Mouse (Mus musculus) lung, postnatal 10 days (tissue): ENCODE measurements around the gene Cyfip2.
A peak's percentile ranks its signal among the peaks of the same experiment; 100 is the strongest.

Experiments used
- DNase-seq: peaks from one replicate; pipeline ENCODE4 v3.0.0; 2021

Gene Cyfip2

GRCm38 (mm10) chr11:46312523-46313035 lies at the start of gene Cyfip2:
TSS of gene Cyfip2 (minus strand) at chr11:46312859.
- DNase-seq: no peak

DNA sequence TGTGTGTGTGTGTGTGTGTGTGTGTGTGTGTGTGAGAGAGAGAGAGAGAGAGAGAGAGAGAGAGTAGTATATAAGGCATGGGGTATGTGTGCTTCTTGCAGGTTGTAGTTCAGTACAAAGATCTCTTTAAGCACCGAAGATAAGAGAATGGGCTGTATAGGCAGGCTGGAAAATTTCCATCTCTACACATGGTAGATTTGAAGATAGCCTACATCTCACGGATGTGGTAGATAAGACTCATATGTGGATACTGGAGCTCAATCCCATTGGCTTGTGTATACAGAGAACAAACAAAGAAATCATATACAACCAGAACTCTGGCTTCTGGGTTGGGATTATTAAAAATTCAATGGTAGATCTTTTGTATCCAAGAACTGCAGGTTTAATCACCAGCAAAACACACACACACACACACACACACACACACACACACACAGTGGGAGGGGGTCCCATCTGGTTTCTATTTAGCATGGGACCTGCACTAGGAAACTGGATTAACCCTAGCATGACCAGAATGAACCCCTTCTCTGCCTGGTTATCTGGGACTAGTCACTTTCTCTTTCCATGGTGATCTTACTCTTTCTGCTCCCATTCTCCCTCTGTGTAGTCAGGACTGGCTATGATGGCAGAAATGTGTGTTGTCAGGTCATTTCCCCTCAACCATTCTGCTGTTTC lies 48.5 kb upstream of the Cyfip2 start:
- no peak for DNase-seq

DNA sequence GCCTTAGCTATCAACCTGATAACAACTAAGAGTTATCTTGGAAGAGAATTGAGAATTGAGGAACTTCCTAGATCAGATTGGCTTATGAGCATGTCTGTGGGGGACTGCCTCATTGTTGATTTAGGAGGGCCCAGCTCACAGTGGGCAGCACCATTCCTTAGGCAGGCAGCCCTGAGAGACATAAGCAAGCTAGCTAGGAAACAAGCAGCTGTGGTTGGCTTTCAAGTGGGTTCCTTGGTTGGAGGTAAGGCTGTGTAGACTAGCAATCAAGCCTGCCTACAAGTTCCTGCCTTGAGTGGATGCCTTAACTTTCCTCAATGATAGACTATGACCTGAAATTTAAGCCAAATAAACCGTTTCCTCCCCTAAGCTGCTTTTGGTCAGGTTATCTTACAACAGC lies 45.7 kb upstream of the Cyfip2 start:
- no peak for DNase-seq

GRCm38 (mm10) chr11:46349681-46350410 lies 37.2 kb upstream of the Cyfip2 start:
- no peak for DNase-seq

- DNase-seq: no peak
These were observed 35.8 kb upstream of the Cyfip2 start for GRCm38 (mm10) chr11:46348416-46348815.

- DNase-seq: no peak
These were observed 35.1 kb upstream of the Cyfip2 start for GRCm38 (mm10) chr11:46347756-46348155.

DNA sequence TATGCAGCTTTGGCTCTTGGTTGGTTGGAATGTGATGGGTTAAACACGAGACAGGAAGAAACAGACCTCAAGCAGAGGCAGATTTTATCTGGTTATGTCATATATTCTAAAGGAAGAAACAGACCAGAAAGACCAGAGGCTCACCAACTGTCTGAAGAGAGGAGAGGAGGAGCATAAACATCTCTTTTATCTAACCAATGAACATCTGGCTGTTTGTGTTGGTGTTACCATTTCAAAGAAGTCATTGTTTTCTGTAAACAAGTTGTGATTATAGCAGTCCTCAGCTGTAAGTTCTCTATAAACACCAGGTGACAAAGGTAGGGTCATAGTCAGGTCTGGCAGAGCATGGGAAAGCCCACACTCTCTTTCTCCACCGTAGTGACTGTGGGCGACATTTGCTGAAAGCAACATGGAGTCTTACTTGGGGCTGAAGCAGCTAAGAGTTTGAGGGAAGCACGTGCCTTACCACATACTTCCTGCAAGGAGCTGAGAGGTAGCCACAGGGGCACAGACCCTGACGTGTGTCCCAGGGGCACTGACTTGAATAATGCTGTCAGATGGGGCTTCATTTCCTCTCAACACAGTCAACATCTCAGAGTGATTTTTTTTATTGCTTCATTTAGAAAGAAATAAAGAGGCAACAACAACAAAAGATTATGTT lies 31.4 kb upstream of the Cyfip2 start:
- DNase-seq: no peak

DNA sequence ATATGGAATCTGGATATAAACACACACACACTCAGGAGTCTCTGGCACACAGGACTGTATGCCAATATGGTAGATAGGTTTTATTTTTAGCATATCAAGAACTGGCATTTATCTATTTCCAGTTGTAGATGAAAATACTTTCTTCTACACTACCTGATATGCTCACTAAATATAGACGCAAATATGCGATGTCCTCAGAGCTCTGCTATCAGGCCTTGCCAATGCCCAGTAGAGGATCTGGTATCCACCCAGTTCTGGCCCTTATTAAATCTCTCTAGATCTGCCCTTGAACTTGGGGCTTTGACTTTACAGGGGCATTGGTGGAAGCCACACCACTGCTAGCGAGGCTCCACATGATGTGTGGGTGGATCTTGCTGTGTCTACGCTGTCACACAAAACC lies 29.3 kb upstream of the Cyfip2 start:
- DNase-seq: no peak

GRCm38 (mm10) chr11:46336020-46336419 lies 23.4 kb upstream of the Cyfip2 start:
- DNase-seq: no peak

GRCm38 (mm10) chr11:46332217-46332616 lies 19.6 kb upstream of the Cyfip2 start:
- DNase-seq: no peak

DNA sequence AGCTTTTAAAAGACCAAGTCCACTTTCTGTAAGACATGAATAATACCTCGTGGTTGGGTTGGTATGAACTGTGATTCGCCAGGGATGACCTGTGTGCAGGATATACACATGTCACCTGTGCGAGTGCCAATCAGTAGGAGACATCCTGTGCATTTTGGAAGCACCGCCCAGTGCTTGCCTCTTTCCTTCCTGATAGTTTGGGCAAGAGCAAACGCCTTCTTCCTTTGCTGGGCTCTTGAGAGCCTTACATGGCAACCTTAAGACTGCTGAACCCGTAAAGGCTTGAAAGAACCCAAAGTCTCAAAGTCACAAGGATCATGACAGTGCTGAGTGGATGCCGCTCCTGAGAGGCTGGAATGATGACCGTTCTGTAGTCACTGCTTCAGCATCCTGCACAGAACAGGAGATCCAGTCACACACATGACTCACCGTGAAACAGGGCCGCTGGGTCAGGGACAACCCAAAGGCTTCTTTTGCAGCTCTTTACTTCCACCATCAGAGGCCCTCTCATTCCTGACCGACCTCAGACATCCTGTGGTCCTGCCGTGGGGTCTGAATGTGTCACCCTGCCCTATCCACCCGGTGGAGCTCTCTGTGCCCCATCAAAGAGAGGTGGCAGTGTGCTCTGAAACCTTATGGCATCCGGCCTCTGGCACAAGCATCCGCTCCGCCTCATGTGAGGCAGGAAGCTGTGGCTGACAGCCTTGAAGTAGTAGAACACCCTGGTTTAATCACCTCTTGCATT lies 13.8 kb upstream of the Cyfip2 start:
- no peak for DNase-seq

- no peak for DNase-seq
These were observed 8.9 kb upstream of the Cyfip2 start for GRCm38 (mm10) chr11:46321559-46321958.

GRCm38 (mm10) chr11:46314534-46314933 lies 1.9 kb upstream of the Cyfip2 start:
- peak; percentile 25 for DNase-seq

DNA sequence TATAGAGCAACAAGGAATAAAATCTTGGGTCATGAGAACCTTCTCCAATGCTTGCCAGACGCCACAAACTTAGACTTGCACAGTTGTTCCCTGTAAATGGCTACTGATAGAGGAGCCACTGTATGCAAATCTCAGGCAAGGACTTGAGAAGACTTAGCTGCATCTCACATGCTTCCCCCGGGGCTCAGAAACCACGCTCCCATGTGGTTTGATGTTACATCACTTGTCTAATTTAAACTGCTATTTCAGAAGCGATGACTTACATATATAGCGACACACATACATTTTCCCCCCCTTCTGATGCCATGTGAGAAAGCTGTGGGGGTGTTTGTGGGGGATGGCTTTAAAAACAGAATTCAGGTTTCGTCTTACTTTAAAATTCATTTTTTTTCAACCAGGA lies 1.2 kb upstream of the Cyfip2 start:
- no peak for DNase-seq

DNA sequence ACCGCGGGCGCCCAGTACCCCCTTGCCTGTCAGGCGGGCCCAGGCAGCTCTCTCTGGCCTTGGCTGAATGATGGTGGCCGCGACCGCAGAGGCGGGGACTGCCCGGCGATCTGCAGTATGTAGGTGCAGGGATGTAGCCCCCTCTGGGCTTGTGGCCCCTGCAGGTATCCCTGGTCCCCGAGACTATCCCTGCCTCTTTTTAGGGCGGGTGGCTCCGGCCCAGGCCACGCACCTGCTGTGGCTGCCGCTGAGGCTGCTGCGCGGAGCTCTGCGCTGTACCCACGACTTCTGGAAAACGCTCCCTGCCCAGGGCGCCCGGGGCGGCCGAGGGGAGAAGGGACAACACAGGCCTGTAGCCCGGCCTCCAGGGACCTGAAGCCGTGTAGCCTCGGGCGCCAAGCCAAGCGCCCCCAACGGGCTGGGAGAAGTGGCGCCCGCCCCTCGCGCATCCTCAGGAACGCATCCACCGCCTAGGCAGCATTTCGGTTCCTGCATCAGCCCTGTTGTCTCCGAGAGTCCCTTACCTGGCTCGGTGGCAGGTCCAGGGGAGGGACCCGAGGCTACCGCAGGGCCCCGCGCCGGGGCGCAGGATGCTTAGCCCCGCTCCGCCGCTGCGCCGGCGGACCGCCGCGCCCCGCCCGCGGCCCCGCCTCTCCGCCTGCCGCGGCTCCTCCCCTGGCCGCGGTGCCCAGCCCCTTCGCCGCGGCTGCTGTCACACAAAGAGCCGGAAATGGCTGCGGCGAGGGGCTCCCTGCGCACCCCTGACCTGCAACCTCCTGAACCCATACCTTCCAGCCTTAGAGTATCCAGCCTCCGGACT lies 746 bp downstream of the Cyfip2 start:
- peak; percentile 28 for DNase-seq

GRCm38 (mm10) chr11:46311181-46311702 lies 1.4 kb downstream of the Cyfip2 start:
- DNase-seq: peak; percentile 26

GRCm38 (mm10) chr11:46310647-46311063 lies 2.0 kb downstream of the Cyfip2 start:
- DNase-seq: no peak

GRCm38 (mm10) chr11:46309808-46310555 lies 2.7 kb downstream of the Cyfip2 start:
- no peak for DNase-seq

DNA sequence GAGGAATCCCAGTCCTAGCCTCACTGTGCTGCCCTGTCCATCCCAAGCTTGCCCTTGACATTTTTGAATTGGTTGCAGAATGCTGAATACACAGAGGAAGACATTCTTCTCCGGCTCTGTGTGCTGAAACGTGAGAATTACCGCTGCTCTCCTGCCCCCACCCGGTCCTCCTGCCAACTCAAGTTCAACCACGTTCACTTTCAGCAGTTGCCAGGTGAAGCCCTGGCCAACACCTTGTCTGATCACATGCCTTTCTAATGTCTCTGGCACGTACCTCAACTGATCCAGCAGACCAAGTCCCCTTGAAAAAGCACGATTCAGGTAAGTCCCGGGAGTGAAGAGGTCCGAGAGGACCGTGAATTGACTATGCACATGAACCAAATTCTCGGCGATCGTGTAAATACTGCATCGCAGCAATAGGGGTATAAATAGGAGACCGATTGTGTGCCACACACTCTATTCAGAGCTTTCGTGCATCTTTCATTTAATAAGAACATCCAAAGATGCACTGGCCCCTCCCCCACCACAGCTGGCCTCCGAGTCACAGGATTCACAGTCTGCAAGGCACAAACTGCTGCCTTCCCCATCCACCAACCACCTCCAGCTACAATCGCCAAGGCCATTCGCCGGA lies 3.4 kb downstream of the Cyfip2 start:
- peak; percentile 15 for DNase-seq

- DNase-seq: no peak
These were observed 4.2 kb downstream of the Cyfip2 start for GRCm38 (mm10) chr11:46308271-46308974.
